ENCODE assay signal across 8 mouse cellular contexts in the genomic region with DNA sequence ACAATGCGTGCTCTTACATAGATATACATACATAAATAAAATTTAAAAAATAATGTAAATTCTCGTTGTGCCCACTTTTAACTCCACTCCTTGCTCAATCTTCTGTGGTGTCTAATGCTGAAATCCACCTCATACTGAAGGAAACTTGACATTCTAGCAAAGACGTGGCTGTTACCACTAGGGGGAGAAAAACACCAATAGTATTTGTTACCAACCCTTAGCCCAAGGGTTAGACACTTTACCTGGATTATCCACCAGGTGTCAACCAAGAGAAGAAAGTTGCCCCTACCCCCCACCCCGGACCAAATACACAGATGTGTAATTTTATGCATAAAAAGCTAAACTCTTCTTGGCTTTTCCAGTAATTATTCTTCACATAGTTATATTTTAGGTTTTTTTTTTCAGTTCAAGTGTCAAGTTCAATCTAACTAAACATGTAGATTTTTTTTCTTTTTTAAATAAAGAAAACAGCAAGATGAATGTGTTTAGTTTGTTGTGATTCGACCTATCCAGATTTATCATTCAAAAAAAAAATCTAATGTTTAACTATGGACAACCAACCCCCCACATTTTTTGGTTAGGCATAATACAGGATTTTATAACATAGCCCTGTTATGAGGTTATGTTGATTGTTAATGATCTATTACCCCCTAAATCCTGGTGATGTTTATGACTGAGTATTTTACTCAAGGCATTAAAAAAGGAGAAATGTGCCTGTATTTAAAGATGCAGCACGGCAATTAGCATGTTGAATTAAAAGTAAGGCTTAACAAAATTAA. TPM values are rescaled to one million over a fixed set of nuclear protein-coding genes. Genes with fewer than 3 reads are reported as not detected.
A peak's percentile ranks its signal among the peaks of the same experiment; 100 is the strongest.
DNase-seq lines count a peak whose midpoint lies in the region; ATAC-seq lines count a peak whose summit lies in the region.

No protein-coding gene starts in this region.

- H3K36me3 ChIP-seq in intestine, embryonic 15.5 days, result no peaks in the 10 kb centered on the region
- H3K36me3 ChIP-seq in liver, embryonic 11.5 days (ENCODE audit: control insufficient read depth, insufficient read depth, low read length), result no peaks in the 10 kb centered on the region

- 22% methylated on average over 6 of the region's 6 CpGs for WGBS in intestine, embryonic 15.5 days
- 24% methylated on average over 6 of the region's 6 CpGs for WGBS in liver, embryonic 11.5 days

- peak; percentile 26 for DNase-seq in urinary bladder, postnatal 25 days (ENCODE audit: low spot score)
- no peak for DNase-seq in urinary bladder, postnatal 4 days (ENCODE audit: low spot score in 2 of 2)
- peak; percentile 55 to 70 for DNase-seq in cerebellum, adult 18-20 months
- peak; percentile 87 for DNase-seq in forelimb bud, embryonic 11.5 days (ENCODE audit: low read depth, low spot score)
- DNase-seq in liver, embryonic 11.5 days (ENCODE audit: low spot score), result no peak
- DNase-seq in naive thymus-derived CD4-positive, alpha-beta T cell, adult 2 months (ENCODE audit: low read depth), result peak; percentile 93
- DNase-seq in yolk sac, embryonic 10.5 days (ENCODE audit: low spot score), result peak; percentile 60

- H3K27ac ChIP-seq in intestine, embryonic 15.5 days, result peak overlapping the region; percentile 100; the same call in 1 of the 2 replicates
- H3K27ac ChIP-seq in liver, embryonic 11.5 days (ENCODE audit: low read depth, low read length), result peak overlapping the region; percentile 100; the same call in 1 of the 2 replicates

- no peak overlapping the region for H3K9ac ChIP-seq in intestine, embryonic 15.5 days
- H3K9ac ChIP-seq in liver, embryonic 11.5 days (ENCODE audit: low read depth, low read length), result no peak overlapping the region

- no peaks in the 10 kb centered on the region for H3K27me3 ChIP-seq in intestine, embryonic 15.5 days (replicated peaks)
- H3K27me3 ChIP-seq in liver, embryonic 11.5 days (replicated peaks; ENCODE audit: control insufficient read depth, insufficient read depth, low read length), result no peaks in the 10 kb centered on the region

- ATAC-seq in intestine, embryonic 15.5 days, result no peak
- ATAC-seq in liver, embryonic 11.5 days (replicated peaks; ENCODE audit: low FRiP score), result no peak

- H3K4me2 ChIP-seq in intestine, embryonic 15.5 days (replicated peaks), result peak overlapping the region; percentile 54
- H3K4me2 ChIP-seq in liver, embryonic 11.5 days, result peak overlapping the region; percentile 78

- no peaks in the 10 kb centered on the region for H3K4me1 ChIP-seq in intestine, embryonic 15.5 days (replicated peaks)
- peaks cover 3% of the 10 kb centered on the region; the same call in 1 of the 2 replicates for H3K4me1 ChIP-seq in liver, embryonic 11.5 days (replicated peaks; ENCODE audit: control insufficient read depth, insufficient read depth, low read length)

- H3K4me3 ChIP-seq in intestine, embryonic 15.5 days (replicated peaks), result no peak overlapping the region
- no peak overlapping the region; the same call in 1 of the 2 replicates for H3K4me3 ChIP-seq in liver, embryonic 11.5 days (ENCODE audit: low read depth, low read length)

- H3K9me3 ChIP-seq in intestine, embryonic 15.5 days, result no peaks in the 10 kb centered on the region
- no peaks in the 10 kb centered on the region for H3K9me3 ChIP-seq in liver, embryonic 11.5 days (ENCODE audit: control insufficient read depth, low read length)

RNA-seq across cellular contexts. Expression of gene Arrdc3, which starts 1.3 kb away (rescaled TPM):
- 46.0 and 55.0 TPM in 2 replicates for polyA plus RNA-seq in intestine, embryonic 15.5 days (2015; fragmentation: Nextera tagmentation; extraction: Ambion mirVana)
- 25.9 and 30.8 TPM in 2 replicates for polyA plus RNA-seq in liver, embryonic 11.5 days (2014; fragmentation: Nextera tagmentation; extraction: Ambion mirVana)

Comparison
In these comparisons a context has a peak if more than half of its experiments do, and no peak if none do; other contexts are left out.
1. DNase-seq: peak in urinary bladder, postnatal 25 days (single experiment), cerebellum, adult 18-20 months (2 of 2), forelimb bud, embryonic 11.5 days (single experiment), naive thymus-derived CD4-positive, alpha-beta T cell, adult 2 months (single experiment) and yolk sac, embryonic 10.5 days (single experiment); none in urinary bladder, postnatal 4 days (0 of 2) and liver, embryonic 11.5 days (single experiment).